Mouse (Mus musculus): ENCODE measurements around the gene Rassf8.

Gene Rassf8

GRCm38 (mm10) chr6:145863065-145863971 is 116.8 kb downstream of the Rassf8 start:
- DNase-seq = peak; percentile 82

- no peak for DNase-seq
These were observed 117.6 kb downstream of the Rassf8 start for GRCm38 (mm10) chr6:145864171-145864570.

- peak; percentile 87 for DNase-seq
These were observed 118.8 kb downstream of the Rassf8 start, which contains the start of gene Bhlhe41 for GRCm38 (mm10) chr6:145865289-145865885. TSS of gene Bhlhe41 (minus strand) at chr6:145865558.

GRCm38 (mm10) chr6:145865886-145866851 is 119.6 kb downstream of the Rassf8 start:
- peak; percentile 88 for DNase-seq

- DNase-seq = no peak
These were observed 120.6 kb downstream of the Rassf8 start for GRCm38 (mm10) chr6:145867111-145867510.

Data from cerebellum, adult 11 months (tissue).